In the genomic region with DNA sequence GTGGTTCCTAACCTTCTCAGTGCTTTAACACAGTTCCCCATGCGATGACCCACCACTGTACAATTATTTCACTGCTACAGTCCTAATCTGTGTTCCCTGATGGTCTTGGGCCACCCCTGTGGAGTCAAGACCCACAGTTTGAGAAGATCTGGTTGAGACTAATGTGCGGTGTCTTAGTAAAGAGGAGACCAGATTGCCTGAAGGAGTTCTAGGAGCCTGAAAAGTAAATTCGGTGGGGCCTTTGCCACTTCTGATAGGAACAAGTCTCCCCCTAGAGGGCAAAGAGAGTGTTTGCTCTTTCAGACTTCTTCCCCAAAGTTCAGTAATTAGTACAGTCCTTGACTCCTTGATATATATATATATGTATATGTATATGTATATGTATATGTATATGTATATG, we compare ENCODE assay signal across 9 mouse cellular contexts. TPM values are rescaled to one million over a fixed set of nuclear protein-coding genes. Genes with fewer than 3 reads are reported as not detected.
DNase-seq lines count a peak whose midpoint lies in the region; ATAC-seq and TF ChIP-seq lines count a peak whose summit lies in the region.
"Had no signal": no experiment of that assay in that cellular context is flagged by ENCODE, and none has a peak within 500 bp of the region (broad histone marks: within the 10 kb centered on the region; RNA-seq: fewer than 3 reads in every experiment).

No protein-coding gene starts in this region.

- no peak overlapping the region for H3K9ac ChIP-seq in liver, adult 2 months (ENCODE audit: low read depth, low read length)
- H3K9ac ChIP-seq in liver, embryonic 12.5 days = no peak overlapping the region
- no peak overlapping the region for H3K9ac ChIP-seq in intestine, postnatal 0 days (ENCODE audit: low read depth, low read length)

- no peaks in the 10 kb centered on the region for H3K4me1 ChIP-seq in liver, adult 2 months (ENCODE audit: control insufficient read depth, insufficient read depth, low read length)
- no peaks in the 10 kb centered on the region for H3K4me1 ChIP-seq in liver, embryonic 12.5 days
- H3K4me1 ChIP-seq in intestine, postnatal 0 days (replicated peaks; ENCODE audit: control insufficient read depth, insufficient read depth, low read length) = no peaks in the 10 kb centered on the region

- TF ChIP-seq CTCF in liver, adult 2 months (IDR thresholded peaks at IDR 0.05; ENCODE audit: low read depth, low read length) = peak; percentile 52
- TF ChIP-seq CTCF in intestine, postnatal 0 days (IDR thresholded peaks at IDR 0.05; ENCODE audit: low read depth) = peak; percentile 78

- H3K36me3 ChIP-seq in liver, adult 2 months (ENCODE audit: control insufficient read depth, insufficient read depth, low read length) = no peaks in the 10 kb centered on the region
- H3K36me3 ChIP-seq in liver, embryonic 12.5 days = no peaks in the 10 kb centered on the region
- no peaks in the 10 kb centered on the region for H3K36me3 ChIP-seq in intestine, postnatal 0 days (ENCODE audit: control insufficient read depth, insufficient read depth)

- no peaks in the 10 kb centered on the region for H3K27me3 ChIP-seq in liver, adult 2 months (ENCODE audit: control insufficient read depth, insufficient read depth, low read length)
- peaks cover 13% of the 10 kb centered on the region for H3K27me3 ChIP-seq in liver, embryonic 12.5 days (replicated peaks)
- no peaks in the 10 kb centered on the region for H3K27me3 ChIP-seq in intestine, postnatal 0 days (replicated peaks; ENCODE audit: control insufficient read depth, insufficient read depth, low read length)

- no peak overlapping the region for H3K27ac ChIP-seq in liver, adult 2 months (replicated peaks; ENCODE audit: insufficient read depth, low read depth, low read length)
- no peak overlapping the region for H3K27ac ChIP-seq in liver, embryonic 12.5 days
- no peak overlapping the region for H3K27ac ChIP-seq in intestine, postnatal 0 days (ENCODE audit: low read depth, low read length)

- no peaks in the 10 kb centered on the region for H3K9me3 ChIP-seq in liver, embryonic 12.5 days (replicated peaks)
- no peaks in the 10 kb centered on the region for H3K9me3 ChIP-seq in intestine, postnatal 0 days (ENCODE audit: control insufficient read depth)

- H3K4me2 ChIP-seq in liver, embryonic 12.5 days = no peak overlapping the region
- no peak overlapping the region for H3K4me2 ChIP-seq in intestine, postnatal 0 days (replicated peaks; ENCODE audit: low read depth)

- peak; percentile 18 for DNase-seq in adrenal gland, postnatal 10 days
- no peak for DNase-seq in adrenal gland, postnatal 4 days (ENCODE audit: low spot score in 2 of 2)
- peak; percentile 48 for DNase-seq in liver, adult 2 months (ENCODE audit: extremely low read depth, low read depth, low spot score)
- DNase-seq in brain, adult 2 months (ENCODE audit: low read depth, low spot score) = peak; percentile 79
- no peak for DNase-seq in testis, postnatal 14 days (ENCODE audit: low spot score)
- DNase-seq in right cerebral cortex, adult 2 months (ENCODE audit: low spot score in 2 of 2) = no peak

- no peak for ATAC-seq in liver, embryonic 12.5 days
- no peak for ATAC-seq in intestine, postnatal 0 days

- no peaks in the 10 kb centered on the region for H3K79me2 ChIP-seq in liver, adult 2 months (ENCODE audit: control insufficient read depth, insufficient read depth, low read length)

- WGBS in liver, adult 2 months = 40% methylated on average over 3 of the region's 3 CpGs
- 35% methylated on average over 3 of the region's 3 CpGs for WGBS in liver, embryonic 12.5 days (ENCODE audit: insufficient replicate concordance)
- WGBS in intestine, postnatal 0 days = 33% methylated on average over 3 of the region's 3 CpGs

- no peak overlapping the region for H3K4me3 ChIP-seq in liver, adult 2 months (ENCODE audit: insufficient read depth, low read depth, low read length)
- H3K4me3 ChIP-seq in liver, embryonic 12.5 days = no peak overlapping the region
- H3K4me3 ChIP-seq in intestine, postnatal 0 days (ENCODE audit: low read depth, low read length) = no peak overlapping the region

- no peak for TF ChIP-seq POLR2A in liver, adult 2 months (IDR thresholded peaks at IDR 0.05; ENCODE audit: extremely low read depth, insufficient read depth, low read length)

RNA-seq across cellular contexts. Expression of a gene that starts 11.8 kb away (rescaled TPM):
- total RNA-seq in adrenal gland, postnatal 10 days (2021) = 10 to 100 TPM; 43.2 to 54.1 TPM
- total RNA-seq in adrenal gland, postnatal 4 days (2021) = 10 to 100 TPM; 48.6 to 50.3 TPM
- 10.8 and 15.4 TPM in 2 replicates for total RNA-seq in liver, adult 2 months (2014; rRNA removed)
- polyA plus RNA-seq in liver, adult 2 months (2012; rRNA removed) = 26.9 and 32.9 TPM in 2 replicates
- 25.6 and 25.9 TPM in 2 replicates for polyA plus RNA-seq in liver, embryonic 12.5 days (2016; fragmentation: Nextera tagmentation; extraction: Ambion mirVana)
- 41.9 and 46.6 TPM in 2 replicates for polyA plus RNA-seq in intestine, postnatal 0 days (2015; fragmentation: Nextera tagmentation; extraction: Ambion mirVana)

RNA-seq across cellular contexts. Expression of a gene that starts 13.3 kb away (rescaled TPM):
- total RNA-seq in adrenal gland, postnatal 10 days (2021) = 1 to 10 TPM; 1.2 to 1.5 TPM
- total RNA-seq in adrenal gland, postnatal 4 days (2021) = 1 to 10 TPM; 2.0 TPM
- not detected in 2 replicates for total RNA-seq in liver, adult 2 months (2014; rRNA removed)
- polyA plus RNA-seq in liver, adult 2 months (2012; rRNA removed) = not detected in 2 replicates
- polyA plus RNA-seq in liver, embryonic 12.5 days (2016; fragmentation: Nextera tagmentation; extraction: Ambion mirVana) = not detected in 2 replicates
- 0.87 and 1.2 TPM in 2 replicates for polyA plus RNA-seq in intestine, postnatal 0 days (2015; fragmentation: Nextera tagmentation; extraction: Ambion mirVana)

RNA-seq across cellular contexts. Expression of a gene that starts 41.7 kb away (rescaled TPM):
- not detected for total RNA-seq in adrenal gland, postnatal 10 days (2021)
- not detected for total RNA-seq in adrenal gland, postnatal 4 days (2021)
- not detected in 2 replicates for total RNA-seq in liver, adult 2 months (2014; rRNA removed)
- not detected in 2 replicates for polyA plus RNA-seq in liver, adult 2 months (2012; rRNA removed)
- not detected in 2 replicates for polyA plus RNA-seq in liver, embryonic 12.5 days (2016; fragmentation: Nextera tagmentation; extraction: Ambion mirVana)
- not detected in 2 replicates for polyA plus RNA-seq in intestine, postnatal 0 days (2015; fragmentation: Nextera tagmentation; extraction: Ambion mirVana)
- polyA plus RNA-seq: testis, adult 2 months had no signal

Comparison
In these comparisons a context has a peak if more than half of its experiments do, and no peak if none do; other contexts are left out.
1. DNase-seq: peak in adrenal gland, postnatal 10 days (single experiment), liver, adult 2 months (single experiment) and brain, adult 2 months (single experiment); none in adrenal gland, postnatal 4 days (0 of 2), testis, postnatal 14 days (single experiment) and right cerebral cortex, adult 2 months (0 of 2).